Mouse (Mus musculus) myocyte (in vitro differentiated cells): ENCODE measurements around the gene Agbl2.

Source experiments
- MYOD1 ChIP-seq, 3 experiments: IDR thresholded peaks; one replicate each; pipeline ENCODE4 v1.6.1; 2011; ENCODE audit warnings: control low read depth in 2 of 3, low read depth in 2 of 3, mild to moderate bottlenecking in 2 of 3, moderate library complexity in 1 of 3; ENCODE audit not compliant: insufficient read length in 2 of 3, control insufficient read depth in 1 of 3
- POLR2A ChIP-seq: IDR thresholded peaks from one replicate; pipeline ENCODE4 v1.6.1; 2011; ENCODE audit warnings: low read depth, mild to moderate bottlenecking, control low read depth, moderate library complexity; ENCODE audit not compliant: insufficient read length
- POLR2AphosphoS2 ChIP-seq: IDR thresholded peaks from one replicate; pipeline ENCODE4 v1.6.1; 2011; ENCODE audit warnings: low read depth, control low read depth; ENCODE audit not compliant: insufficient read length
- SRF ChIP-seq: IDR thresholded peaks from one replicate; pipeline ENCODE4 v1.6.1; 2011; ENCODE audit warnings: low read depth; ENCODE audit not compliant: control insufficient read depth, insufficient read length

DNA sequence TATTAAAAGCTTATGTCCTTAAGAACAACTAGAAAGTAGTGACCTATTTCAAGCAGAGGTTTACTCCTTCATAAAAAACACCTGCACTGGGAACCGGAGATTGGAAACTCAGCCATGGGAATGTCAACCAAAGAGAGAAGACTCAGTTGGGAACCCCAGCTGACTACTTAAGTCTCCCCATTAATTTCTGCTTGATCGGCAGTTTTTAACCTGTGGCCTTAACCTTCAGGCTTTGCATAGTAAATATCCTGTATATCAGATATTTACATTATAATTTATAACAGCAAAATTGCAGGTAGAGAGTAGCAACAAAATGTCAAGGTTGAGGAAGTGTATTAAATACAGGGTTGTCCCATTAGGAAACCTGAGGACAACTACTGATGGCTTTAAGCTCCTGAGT lies 29.0 kb upstream of the Agbl2 start:
- TF ChIP-seq SRF (no peak), POLR2AphosphoS2 (no peak), MYOD1 (IDR thresholded peaks at IDR 0.05; ENCODE audit: control insufficient read depth in 1 of 3, insufficient read length in 2 of 3, low read depth in 2 of 3) (no peak), POLR2A (no peak)
